Mouse (Mus musculus) bone marrow, adult 2 months (tissue): ENCODE results near the gene Slc35f3. TPM values are rescaled to one million over a fixed set of nuclear protein-coding genes. Genes with fewer than 3 reads are reported as not detected.

Experiments
- H3K27ac ChIP-seq: fragments of 200-500 bp; 2 replicates; pipeline ENCODE4 v1.5.1; 2012; ENCODE audit warnings: low read depth, mild to moderate bottlenecking, control low read depth, inconsistent platforms, low read length; ENCODE audit not compliant: control insufficient read depth, poor library complexity, insufficient read depth
- H3K4me1 ChIP-seq: fragments of 200-500 bp; 2 replicates; pipeline ENCODE4 v1.6.1; 2011; ENCODE audit warnings: low read length; ENCODE audit not compliant: control insufficient read depth, insufficient read depth
- H3K4me3 ChIP-seq: fragments of 200-500 bp; replicated peaks from 2 replicates; pipeline ENCODE3; 2011; ENCODE audit warnings: mild to moderate bottlenecking, low read depth, low read length, control low read depth; ENCODE audit not compliant: control insufficient read depth
- CTCF ChIP-seq: fragments of 200-500 bp; IDR thresholded peaks from 2 replicates; pipeline ENCODE4 v1.5.1; 2011; ENCODE audit warnings: low read length, control low read depth; ENCODE audit not compliant: control insufficient read depth, insufficient read depth
- POLR2A ChIP-seq: fragments of 200-500 bp; IDR thresholded peaks from 2 replicates; pipeline ENCODE4 v1.6.1; 2011; ENCODE audit warnings: low read depth, mild to moderate bottlenecking, control low read depth, low read length, borderline replicate concordance; ENCODE audit not compliant: control insufficient read depth
- WGBS: fragments of 180-500 bp; shearing (Covaris S2); methylation state at CpG from one replicate; pipeline ENCODE4 v1.1.7; 2018; 5-methylcytosine and 5-hydroxymethylcytosine counted together
- polyA plus RNA-seq: library from polyadenylated mRNA; stranded (reverse); fragments of >200 nt; gene quantifications from 2 replicates; pipeline ENCODE4 v1.2.4, GENCODE M21; 2011; ENCODE audit warnings: low replicate concordance; ENCODE audit not compliant: missing spikeins, insufficient read depth, insufficient read length

Gene Slc35f3
- polyA plus RNA-seq, 1 experiment: not detected

DNA sequence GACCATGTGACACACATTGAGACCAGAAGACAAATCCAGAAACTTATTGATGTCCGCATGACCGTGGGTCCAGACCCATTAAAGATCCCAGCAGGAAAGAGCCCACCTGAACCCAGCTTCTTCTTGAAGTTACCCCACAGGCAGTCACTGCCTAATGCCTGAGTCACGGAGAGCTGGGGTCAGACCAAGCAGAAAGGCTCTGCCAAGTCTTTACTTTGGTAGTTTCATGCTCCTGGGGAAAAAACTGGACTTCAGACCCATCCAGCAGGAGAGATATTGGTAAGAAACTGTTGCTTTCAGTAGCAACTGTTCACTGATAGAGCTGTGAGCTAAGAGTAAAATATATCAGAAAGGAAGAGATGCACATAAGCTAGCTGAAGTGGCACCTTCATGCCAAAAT is 73.5 kb downstream of the Slc35f3 start:
- H3K4me1 ChIP-seq: no peaks in the 10 kb centered on the region
- TF ChIP-seq POLR2A: no peak
- no peak for TF ChIP-seq CTCF
- no peak overlapping the region for H3K27ac ChIP-seq
- WGBS: 69% methylated on average over 3 of the region's 3 CpGs
- H3K4me3 ChIP-seq: no peak overlapping the region

DNA sequence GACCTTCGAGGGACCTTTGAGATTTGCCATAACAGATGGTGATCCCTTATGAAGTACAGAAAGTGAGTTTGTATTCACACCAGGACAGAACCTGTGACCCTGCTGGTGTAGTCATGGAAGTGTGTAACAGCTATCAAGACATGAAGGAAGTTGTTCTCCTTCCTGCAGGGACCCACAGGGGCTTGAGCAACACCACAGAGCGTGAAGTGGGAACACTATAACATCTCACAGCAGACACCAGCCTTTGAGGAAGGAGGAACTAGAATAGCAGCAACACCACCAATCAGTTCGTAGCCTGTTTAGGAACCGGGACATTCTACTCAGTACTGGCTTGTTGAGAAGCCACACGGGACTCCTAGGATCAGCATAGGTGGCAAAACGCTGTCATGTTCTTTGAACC is 81.2 kb downstream of the Slc35f3 start:
- TF ChIP-seq POLR2A (no peak), CTCF (no peak)
- Histone ChIP-seq H3K4me3 (no peak overlapping the region), H3K4me1 (no peaks in the 10 kb centered on the region), H3K27ac (no peak overlapping the region)
- WGBS: 41% methylated on average over 6 of the region's 6 CpGs

DNA sequence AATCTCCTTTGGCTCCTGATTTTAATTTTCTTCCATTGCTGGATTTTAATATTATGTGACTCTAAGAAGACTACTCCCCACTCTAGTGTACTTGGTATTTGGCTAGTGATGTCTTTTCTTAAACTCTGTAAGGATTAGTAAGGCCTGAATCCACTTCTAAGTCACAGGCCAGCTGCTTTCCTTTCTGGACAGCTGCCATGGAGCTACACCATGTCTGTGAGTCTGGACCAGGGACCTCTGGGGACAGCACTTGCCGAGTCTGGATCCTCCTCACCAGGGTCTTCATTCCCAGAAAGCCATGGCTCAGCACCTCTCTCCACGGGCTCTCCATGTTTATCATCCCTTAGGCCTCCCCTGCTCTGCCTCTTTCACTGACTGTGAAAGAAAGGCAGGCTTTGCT is 81.8 kb downstream of the Slc35f3 start:
- H3K4me3 ChIP-seq: no peak overlapping the region
- no peaks in the 10 kb centered on the region for H3K4me1 ChIP-seq
- WGBS: 45% methylated on average over 2 of the region's 2 CpGs
- TF ChIP-seq POLR2A (no peak), CTCF (no peak)
- H3K27ac ChIP-seq: no peak overlapping the region

DNA sequence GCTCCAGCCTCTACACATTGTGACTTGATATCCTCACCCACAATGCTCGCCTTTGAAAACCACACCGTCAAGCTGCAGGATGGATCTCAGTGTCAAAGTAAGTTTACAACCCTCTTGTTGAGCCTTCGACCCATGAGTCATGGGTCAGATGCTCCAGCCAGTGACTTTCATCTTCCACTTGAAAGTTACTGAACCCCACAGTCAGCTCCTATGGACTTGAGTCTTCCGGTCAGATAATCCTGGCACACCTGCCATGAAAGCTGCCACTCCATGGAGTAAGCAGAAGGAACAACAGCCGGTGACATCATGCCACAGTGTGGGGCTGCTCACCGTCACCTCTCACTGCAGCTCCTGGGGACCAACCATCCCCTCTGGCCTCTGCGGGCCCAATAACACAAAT is 82.9 kb downstream of the Slc35f3 start:
- H3K4me1 ChIP-seq: no peaks in the 10 kb centered on the region
- WGBS: 74% methylated on average over 7 of the region's 7 CpGs
- H3K4me3 ChIP-seq: no peak overlapping the region
- TF ChIP-seq POLR2A (no peak), CTCF (no peak)
- H3K27ac ChIP-seq: no peak overlapping the region

DNA sequence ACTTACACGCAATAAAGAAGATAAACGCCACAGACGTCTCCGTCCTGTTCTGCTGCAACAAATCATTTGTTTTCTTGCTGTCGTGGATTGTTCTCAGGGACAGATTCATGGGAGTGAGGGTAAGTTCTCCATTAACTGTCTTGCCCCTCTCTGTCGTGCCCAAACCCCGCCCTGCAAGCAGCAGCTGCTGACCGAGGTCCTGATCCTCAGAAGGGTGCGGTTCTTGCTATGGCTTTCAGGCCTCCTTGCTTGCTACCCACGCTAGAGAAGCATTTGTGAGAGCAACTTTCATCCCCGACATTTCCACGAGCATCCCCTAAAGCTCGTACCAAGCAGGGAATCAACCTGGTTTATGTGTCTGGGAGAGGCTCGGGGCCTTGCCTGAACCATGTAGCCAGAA is 83.9 kb downstream of the Slc35f3 start:
- H3K4me3 ChIP-seq: no peak overlapping the region
- H3K27ac ChIP-seq: no peak overlapping the region
- no peaks in the 10 kb centered on the region for H3K4me1 ChIP-seq
- WGBS: 44% methylated on average over 14 of the region's 14 CpGs
- no peak for TF ChIP-seq POLR2A
- no peak for TF ChIP-seq CTCF

DNA sequence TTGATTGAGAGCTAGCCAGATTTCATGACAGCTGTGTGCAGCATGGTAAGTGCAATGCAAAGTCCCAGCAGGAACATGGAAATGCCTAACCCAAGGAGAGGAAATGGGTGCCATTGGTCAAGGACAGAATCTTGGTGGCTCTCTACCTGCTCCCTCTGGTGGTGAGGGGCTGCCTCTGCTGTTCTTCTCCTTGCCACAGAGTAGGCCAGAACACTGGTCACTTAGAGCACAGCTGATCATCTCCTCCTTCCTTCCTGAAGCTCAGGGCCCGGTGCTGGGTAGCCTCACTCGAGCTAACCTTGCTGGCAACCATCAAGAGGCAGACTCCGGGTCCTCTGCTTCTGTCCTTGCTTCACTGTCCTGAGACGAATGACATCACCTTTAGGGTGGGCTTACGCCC is 84.4 kb downstream of the Slc35f3 start:
- no peak overlapping the region for H3K4me3 ChIP-seq
- WGBS: 56% methylated on average over 5 of the region's 5 CpGs
- TF ChIP-seq CTCF (peak; percentile 45; the same call in 1 of the 2 replicates), POLR2A (no peak)
- H3K27ac ChIP-seq: no peak overlapping the region
- H3K4me1 ChIP-seq: no peaks in the 10 kb centered on the region

DNA sequence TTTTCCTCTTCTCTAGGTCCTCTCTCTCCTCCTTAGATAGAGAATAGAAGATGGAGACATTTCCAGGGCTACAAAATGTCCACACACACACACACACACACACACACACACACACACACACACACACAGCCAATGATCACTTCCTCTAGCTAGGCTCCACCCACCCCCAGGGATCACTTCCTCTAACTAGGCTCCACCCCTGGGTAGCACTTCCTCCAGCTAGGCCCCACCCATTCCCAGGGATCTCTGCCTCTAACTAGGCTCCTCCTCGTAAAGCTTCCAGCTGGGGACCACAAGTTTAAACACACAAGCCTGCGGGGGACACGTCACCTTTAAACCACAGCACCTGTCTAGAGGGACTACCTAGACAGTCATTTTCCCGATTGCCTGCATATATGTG is 89.2 kb downstream of the Slc35f3 start:
- TF ChIP-seq POLR2A: no peak
- Histone ChIP-seq H3K27ac (no peak overlapping the region), H3K4me3 (no peak overlapping the region), H3K4me1 (no peaks in the 10 kb centered on the region)
- WGBS: 83% methylated on average over 4 of the region's 4 CpGs

DNA sequence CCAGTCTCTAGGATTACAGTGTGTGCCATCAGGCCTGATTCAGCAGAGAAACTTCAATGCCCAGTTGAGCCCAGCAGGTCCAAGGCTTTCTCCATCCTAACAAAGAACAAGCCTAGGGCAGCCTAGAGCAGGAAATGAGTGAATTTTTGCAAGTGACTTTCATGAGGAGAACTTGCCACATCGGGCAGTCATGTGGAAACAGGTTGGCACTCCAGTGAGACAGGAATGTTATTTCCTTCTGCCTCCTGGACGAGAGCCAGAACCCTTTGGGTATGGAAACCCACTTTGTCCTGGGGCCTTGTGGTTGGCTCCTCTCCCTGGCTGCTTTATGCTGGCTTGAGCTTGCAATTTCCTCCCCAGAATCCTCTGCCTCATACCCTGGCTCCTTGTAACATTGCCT is 93.2 kb downstream of the Slc35f3 start:
- Histone ChIP-seq H3K4me3 (no peak overlapping the region), H3K27ac (no peak overlapping the region), H3K4me1 (no peaks in the 10 kb centered on the region)
- TF ChIP-seq CTCF: no peak
- no peak for TF ChIP-seq POLR2A
- WGBS: 42% methylated on average over 2 of the region's 2 CpGs

DNA sequence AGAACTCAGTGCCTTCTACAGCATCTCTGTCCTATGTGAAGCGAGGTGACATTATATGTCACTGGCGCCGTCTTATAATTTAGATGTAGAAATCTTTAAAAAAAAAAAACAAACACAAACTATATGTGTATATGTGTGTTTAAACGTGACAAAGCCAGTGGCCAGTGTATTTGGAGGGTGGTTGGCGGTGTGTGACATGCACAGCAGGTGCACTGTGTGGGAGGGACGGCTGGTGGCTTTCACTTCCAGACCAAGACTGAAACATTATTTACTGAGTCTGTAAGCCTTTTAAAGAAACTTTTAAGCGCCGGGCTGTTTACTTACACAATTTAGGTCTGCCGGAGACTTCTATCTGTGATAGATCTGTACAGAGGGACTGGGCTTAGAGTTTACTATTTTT is 97.0 kb downstream of the Slc35f3 start:
- no peak overlapping the region for H3K4me3 ChIP-seq
- H3K27ac ChIP-seq: no peak overlapping the region
- 73% methylated on average over 9 of the region's 9 CpGs for WGBS
- TF ChIP-seq CTCF: no peak
- no peak for TF ChIP-seq POLR2A
- H3K4me1 ChIP-seq: no peaks in the 10 kb centered on the region

DNA sequence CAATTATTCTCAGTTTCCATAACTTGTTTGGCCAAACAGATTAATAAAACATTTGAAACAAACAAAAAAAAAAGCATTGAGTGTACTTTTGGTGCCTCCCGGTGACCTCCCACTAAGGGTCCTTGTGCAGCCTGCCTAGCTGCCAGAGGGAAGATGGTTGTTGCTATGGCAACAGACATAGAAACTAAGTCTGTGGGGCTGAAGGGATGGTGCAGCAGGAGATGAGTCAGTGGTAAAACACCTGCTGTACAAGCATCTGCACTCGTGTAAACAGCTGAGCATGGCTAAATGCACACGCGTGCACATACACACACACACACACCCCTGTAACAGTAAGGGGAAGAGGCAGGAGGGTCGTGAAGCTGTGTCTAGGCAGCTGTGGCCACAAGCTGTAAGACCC is 97.6 kb downstream of the Slc35f3 start:
- no peaks in the 10 kb centered on the region for H3K4me1 ChIP-seq
- 76% methylated on average over 5 of the region's 5 CpGs for WGBS
- TF ChIP-seq POLR2A (no peak), CTCF (no peak)
- H3K4me3 ChIP-seq: no peak overlapping the region
- H3K27ac ChIP-seq: no peak overlapping the region
